Mouse (Mus musculus) lung, postnatal 14 days (tissue): ENCODE results near the gene Prpmp5.
"Not testable (repeated sequence)": the region's sequence is repeated elsewhere in the genome, so short reads cannot be mapped to it uniquely, and the experiment has no call there.

Experiments used
- DNase-seq: peaks from one replicate; pipeline ENCODE4 v3.0.0; 2021

The Prpmp5 gene

DNA sequence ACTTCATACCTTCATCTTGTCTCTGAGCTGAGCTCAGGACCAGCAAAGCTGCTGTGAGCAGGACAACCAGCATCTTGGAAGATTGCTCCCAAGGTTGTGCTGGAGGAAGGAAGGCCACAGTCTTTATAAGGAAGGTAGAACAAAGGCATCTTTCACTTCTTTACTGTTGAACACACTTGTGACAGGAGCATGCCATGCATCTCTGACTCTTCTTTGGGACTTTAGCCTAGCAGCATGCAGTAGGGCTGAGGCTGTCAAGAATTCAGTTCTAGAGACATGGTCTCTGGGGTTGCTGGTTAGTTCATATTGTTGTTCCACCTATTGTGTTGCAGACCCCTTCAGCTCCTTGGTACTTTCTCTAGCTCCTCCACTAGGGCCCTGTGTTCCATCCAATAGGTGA lies at the start of gene Prpmp5:
Prpmp5 (minus strand) TSS at position 101 of the 400 bp plus-strand sequence.
- DNase-seq, result not testable (repeated sequence)

DNA sequence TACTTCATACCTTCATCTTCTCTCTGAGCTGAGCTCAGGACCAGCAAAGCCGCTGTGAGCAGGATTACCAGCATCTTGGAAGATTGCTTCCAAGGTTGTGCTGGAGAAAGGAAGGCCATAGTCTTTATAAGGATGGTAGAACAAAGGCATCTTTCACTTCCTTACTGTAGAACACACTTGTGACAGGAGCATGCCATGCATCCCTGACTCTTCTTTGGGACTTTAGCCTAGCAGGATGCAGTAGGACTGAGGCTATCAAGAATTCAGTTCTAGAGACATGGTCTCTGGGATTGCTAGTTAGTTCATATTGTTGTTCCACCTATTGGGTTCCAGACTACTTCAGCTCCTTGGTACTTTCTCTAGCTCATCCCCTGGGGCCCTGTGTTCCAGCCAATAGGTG lies 49.5 kb upstream of the Prpmp5 start, which contains the start of gene Gm8882:
Gm8882 (minus strand) TSS at position 101 of the 400 bp plus-strand sequence.
- not testable (repeated sequence) for DNase-seq
